Mouse (Mus musculus): ENCODE measurements around the gene Ndufaf3. TPM values are rescaled to one million over a fixed set of nuclear protein-coding genes. Genes with fewer than 3 reads are reported as not detected.

Ndufaf3 gene
- polyA plus RNA-seq, 2 experiments from 2014 or later: 48.0 to 61.4 TPM

- ATAC-seq: no peak
Measured at GRCm38 (mm10) chr9:108572321-108572720, 5.1 kb upstream of the Ndufaf3 start.

- no peak for ATAC-seq
Measured at GRCm38 (mm10) chr9:108571401-108571973, 4.3 kb upstream of the Ndufaf3 start.

DNA sequence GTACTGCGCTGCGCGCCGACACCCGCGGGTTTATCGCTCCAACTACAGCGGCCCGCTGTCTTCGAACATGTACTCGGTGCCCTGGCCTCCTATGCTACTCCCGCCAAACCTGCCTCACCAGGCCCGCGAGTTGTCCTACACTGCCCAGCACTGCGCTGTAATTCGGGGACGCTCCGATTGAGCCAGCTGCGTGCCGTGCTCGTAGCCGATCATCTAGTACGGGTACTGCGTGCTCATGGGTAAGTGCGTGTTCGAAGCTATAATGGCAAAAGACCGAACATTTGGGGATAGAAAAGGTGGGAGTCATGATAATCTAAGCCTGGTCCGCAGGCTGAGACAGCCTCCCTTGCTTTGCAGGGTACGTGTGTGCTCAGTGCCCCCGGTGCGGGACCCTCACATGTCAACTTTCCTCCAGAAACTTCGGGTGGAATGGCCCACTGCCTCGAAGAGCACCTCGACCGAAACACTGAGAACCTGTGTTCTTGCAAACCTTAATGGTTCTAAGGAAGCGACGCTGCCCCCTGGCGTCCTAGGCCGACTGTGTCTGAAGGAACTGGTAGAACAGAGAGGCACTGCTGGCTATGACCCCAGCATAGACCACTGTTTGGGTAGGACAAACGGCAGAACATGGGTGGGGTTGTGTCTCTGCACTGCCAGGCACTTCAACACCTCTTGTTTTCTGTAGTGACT lies 3.1 kb upstream of the Ndufaf3 start:
- ATAC-seq: no peak

DNA sequence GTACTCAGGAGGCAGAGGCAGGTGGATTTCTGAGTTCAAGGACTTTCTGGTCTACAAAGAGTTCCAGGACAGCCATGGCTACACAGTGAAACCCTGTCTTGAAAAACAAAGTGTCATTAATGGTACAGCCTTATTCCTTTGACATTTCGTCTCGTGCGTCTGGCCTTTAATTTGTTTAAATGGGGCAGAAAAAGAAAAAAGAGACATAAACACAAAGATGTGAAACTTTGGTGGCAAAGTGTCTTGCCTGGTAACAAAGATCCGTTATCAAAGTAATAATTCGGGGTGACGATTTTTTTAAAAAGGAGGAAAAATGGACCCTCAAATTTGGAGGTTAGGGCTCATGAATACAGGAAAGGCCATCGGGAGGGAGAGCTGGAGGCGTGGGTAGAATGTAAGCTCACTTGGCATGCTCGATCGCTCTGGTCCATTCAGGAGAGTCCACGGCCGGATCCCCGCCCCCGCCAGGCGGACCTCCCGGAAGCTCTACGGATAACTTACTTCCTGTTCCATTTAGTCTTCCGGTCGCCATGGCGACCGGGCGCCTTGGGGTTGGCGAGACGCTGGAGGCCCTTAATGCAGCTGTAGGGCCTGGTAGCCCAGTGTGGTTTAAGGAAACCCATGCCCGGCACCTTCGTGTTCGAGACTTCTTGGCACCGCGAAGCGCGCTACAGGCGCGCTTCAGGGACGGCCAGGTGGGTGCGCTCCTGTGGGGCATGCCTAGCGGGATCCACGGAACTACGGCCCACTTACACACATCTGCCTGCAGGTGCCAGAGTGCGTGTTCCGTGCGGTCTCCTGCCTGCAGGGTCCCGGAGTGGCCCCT lies 2.4 kb upstream of the Ndufaf3 start, which contains the start of gene Dalrd3:
Gene Dalrd3, plus strand, starts transcription at position 506 of the 826 bp plus-strand sequence.
- peak; percentile 63 for ATAC-seq

DNA sequence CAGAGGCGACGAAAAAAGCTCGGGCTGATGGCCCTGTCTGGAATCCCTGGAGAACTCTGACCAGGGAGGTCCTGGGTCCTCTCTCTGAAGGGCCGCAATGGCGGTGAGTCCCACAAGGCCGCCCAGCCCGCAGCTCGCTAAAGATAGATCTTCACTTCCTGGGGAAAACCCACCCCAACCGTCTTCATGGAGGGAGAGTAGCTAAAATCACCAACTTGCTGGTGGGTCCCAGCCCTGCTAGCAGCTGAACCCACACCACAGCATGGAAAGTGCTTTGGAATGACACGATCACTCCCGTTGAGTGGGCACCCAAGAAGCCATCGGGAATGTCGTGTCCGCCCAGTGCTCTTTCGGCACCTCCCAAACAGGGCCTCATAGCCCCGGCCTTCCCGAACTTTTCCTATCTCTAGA lies 1.3 kb upstream of the Ndufaf3 start:
- no peak for ATAC-seq

DNA sequence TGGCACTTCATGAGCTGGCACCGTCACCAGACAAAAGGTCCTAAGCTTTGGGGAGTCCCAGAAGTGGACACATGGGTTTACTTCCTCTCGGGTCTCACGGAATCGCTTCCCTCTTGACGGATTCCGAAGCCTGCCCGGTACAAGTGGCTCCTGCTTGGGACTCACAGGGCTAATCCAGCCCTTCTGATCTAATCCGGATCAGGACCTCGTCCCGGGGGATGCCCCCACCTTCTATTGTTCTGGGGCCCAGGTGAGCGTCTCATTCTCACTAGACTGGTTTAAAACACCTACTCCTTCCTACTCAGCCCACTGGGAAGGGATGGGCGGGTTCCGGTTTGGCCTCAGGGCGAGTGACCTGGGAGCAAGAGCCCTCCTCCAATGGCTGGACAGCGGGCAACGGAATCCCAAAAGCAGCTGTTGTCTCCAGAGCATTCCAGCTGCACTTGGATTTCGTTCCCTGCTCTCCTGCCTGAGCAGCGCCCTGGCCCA lies 741 bp upstream of the Ndufaf3 start:
- ATAC-seq: no peak

- no peak for ATAC-seq
Measured at GRCm38 (mm10) chr9:108565881-108566814, 1.1 kb downstream of the Ndufaf3 start.

GRCm38 (mm10) chr9:108564131-108564530 lies 3.1 kb downstream of the Ndufaf3 start:
- ATAC-seq: no peak

- no peak for ATAC-seq
Measured at GRCm38 (mm10) chr9:108563671-108564070, 3.6 kb downstream of the Ndufaf3 start.

GRCm38 (mm10) chr9:108560227-108560841 lies 6.9 kb downstream of the Ndufaf3 start, which contains the start of gene Impdh2:
TSS of gene Impdh2 (plus strand) at chr9:108560286.
- ATAC-seq: peak; percentile 99

- no peak for ATAC-seq
Measured at GRCm38 (mm10) chr9:108559169-108559568, 8.1 kb downstream of the Ndufaf3 start.

GRCm38 (mm10) chr9:108546875-108547274 lies 20.4 kb downstream of the Ndufaf3 start:
- ATAC-seq: no peak

DNA sequence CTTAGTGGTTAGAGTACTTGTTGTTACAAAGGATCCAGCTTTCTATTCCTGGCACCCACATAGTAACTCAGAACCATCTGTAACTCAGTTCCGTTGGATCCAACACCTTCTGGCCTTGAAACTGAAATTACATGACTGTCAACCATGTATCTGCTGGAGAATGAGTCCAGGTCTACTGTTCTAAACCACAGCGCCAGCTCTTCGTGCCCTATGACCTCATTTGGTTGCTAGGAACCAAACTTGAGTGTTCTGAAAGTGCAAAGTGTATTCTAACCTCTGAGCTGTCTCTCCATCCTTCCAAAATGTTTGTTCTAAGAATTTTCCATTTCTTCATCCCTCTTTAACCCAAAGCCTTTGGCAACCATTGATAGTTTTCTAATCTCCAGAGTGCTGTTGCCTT lies 21.2 kb downstream of the Ndufaf3 start:
- no peak for ATAC-seq

DNA sequence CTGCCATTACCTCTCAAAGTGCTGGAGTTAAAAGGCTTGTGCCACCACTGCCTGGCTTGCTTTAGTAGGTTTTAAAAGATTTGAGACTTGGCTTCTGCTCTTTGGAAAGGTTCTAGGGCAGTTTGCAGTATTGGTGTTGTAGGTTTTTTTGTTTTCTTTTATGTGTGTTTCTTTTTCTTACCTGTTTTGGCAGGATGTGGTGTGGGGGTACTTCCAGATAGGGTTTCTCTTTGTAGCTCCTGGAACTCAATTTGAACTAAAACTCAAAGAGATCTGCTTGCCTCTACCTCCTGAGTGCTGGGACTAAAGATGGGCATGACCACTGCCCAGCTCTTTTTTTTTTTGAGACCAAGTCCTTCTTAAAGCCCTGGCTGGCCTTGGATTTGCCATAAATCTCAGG lies 26.4 kb downstream of the Ndufaf3 start:
- ATAC-seq: peak; percentile 78

DNA sequence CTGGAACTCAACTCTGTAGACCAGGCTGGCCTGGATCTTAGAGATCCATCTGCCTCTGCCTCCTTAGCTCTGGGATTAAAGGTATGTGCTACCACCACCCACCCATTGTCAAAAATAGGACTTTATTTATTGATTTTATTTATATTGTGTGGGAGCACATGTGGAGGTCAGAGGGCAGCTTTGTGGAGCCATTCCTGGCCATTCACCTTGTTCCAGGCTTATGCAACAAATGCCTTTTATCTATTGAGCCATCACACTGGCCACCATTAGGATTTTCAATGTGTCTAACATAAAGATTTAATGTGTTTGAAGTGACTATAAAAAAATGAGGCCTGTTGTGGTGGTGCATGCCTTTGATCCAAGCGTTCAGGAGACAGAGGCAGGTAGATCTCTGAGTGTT lies 35.7 kb downstream of the Ndufaf3 start:
- ATAC-seq: no peak

GRCm38 (mm10) chr9:108530954-108531353 lies 36.3 kb downstream of the Ndufaf3 start:
- ATAC-seq: no peak

DNA sequence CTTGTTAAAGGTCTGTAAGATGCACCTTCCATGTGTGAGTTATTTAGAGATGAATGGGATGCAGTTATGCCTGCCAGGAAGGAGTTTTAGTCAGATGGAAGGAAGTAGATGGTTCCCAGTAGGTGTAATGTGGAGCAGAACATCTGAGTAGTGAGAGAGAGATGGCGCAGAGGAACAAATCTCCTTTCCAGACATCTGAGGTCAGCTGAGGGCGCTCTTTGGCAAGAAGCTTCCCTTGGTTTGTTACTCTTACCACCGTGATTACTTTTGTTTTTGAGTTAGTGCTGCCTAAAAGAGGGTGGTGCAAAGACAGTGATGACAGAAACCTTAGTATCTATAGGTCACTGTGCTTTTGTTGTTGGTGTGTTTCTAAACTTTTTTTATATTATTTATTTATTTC lies 41.8 kb downstream of the Ndufaf3 start:
- no peak for ATAC-seq

- no peak for ATAC-seq
Measured at GRCm38 (mm10) chr9:108523341-108523740, 43.9 kb downstream of the Ndufaf3 start.

DNA sequence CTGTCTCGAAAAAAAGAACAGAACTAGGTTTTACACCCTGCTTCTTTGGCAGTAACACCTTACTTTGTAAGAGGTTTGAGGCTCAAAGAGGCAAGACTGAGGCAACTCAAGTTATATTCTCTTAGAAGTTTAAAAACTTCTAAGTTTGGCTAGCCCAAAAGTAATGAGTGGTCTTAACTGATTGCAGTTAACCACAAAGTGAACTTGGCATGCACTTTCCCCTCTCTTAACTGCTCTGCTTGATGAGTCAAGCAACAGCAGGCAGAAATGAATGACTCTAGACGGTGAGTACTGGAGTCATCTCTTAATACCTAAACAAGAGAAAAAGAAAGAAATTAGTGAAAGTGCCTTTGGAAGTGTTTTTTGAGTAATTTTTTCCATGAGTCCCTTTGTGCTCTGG lies 45.6 kb downstream of the Ndufaf3 start:
- ATAC-seq: no peak

DNA sequence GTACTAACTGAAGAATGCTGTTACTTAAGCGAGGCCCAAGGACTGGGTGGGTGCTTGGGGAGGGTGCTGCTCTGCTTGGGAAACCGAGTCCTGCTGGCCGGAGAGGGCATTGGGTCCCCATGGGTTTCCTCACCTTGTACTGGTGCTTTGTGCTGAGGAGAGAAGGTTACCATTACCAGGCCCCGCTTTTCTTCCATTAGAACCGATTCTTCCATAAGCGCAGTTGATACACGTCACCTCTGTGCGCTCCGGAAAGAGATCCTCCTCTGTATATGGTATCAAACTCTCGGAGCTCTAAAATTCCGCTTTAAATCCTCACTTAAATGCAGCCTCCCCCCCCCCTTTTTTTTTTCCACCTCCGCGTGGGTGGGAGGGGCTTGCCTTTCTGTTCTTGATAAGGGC lies 49.3 kb downstream of the Ndufaf3 start:
- peak; percentile 51 for ATAC-seq

DNA sequence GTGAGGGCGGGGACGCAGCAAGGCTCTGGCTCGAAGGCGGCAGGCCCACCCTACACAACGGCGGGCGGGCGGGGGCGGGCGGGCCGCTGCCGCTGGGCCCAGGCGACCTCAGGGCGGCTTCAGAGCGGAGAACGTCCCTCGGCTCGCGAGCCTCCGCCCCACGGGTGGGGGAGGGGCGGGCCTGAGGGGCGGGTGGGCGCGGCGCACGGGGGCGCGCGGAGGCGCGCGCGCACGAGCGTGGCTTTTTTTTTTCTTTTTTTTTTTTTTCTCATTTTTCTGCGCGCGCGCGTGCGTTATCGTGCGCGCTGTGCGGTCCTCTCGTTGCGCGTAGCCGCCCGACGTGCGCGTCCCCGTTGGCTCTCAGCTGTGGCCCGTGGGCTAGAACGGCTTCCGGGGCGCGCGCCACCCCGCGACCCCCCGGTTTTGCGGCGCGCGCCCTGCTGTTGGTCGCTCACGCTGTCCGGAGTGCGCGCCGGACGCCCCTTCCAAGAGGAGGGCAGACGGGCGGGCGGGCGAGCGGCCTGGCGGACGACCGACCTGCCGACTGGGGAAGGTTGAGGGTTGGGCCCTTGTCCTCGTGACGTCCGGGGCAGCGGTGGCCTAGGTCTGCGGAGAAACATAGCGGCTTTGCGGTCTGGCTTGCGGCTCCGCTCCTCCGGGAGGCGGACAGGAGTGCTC lies 49.8 kb downstream of the Ndufaf3 start:
- ATAC-seq: peak; percentile 26

All from CD4-positive, CD25-positive, alpha-beta regulatory T cell, adult 4 months (primary cell).